ENCODE assay signal across 23 mouse cellular contexts in genomic region chr10:93810590-93811185, GRCm38 (mm10). TPM values are rescaled to one million over a fixed set of nuclear protein-coding genes. Genes with fewer than 3 reads are reported as not detected.
DNase-seq lines count a peak whose midpoint lies in the region; ATAC-seq and TF ChIP-seq lines count a peak whose summit lies in the region.
"Had no signal": no experiment of that assay in that cellular context is flagged by ENCODE, and none has a peak within 500 bp of the region (broad histone marks: within the 10 kb centered on the region; RNA-seq: fewer than 3 reads in every experiment).

No protein-coding gene starts in this region.

- TF ChIP-seq POLR2A in cerebellum, adult 2 months (IDR thresholded peaks at IDR 0.05; ENCODE audit: borderline replicate concordance, insufficient read depth, low read length), result no peak
- no peak for TF ChIP-seq POLR2A in myocyte (IDR thresholded peaks at IDR 0.05; ENCODE audit: insufficient read length, low read depth)

- H3K9me3 ChIP-seq in midbrain, embryonic 11.5 days (ENCODE audit: control insufficient read depth, low read length), result no peaks in the 10 kb centered on the region
- H3K9me3 ChIP-seq in midbrain, embryonic 13.5 days, result no peaks in the 10 kb centered on the region; the same call in 1 of the 2 replicates
- H3K9me3 ChIP-seq: embryonic facial prominence, embryonic 13.5 days; heart, embryonic 13.5 days; stomach, embryonic 15.5 days had no signal

- no peaks in the 10 kb centered on the region for H3K4me1 ChIP-seq in midbrain, embryonic 11.5 days (ENCODE audit: control insufficient read depth, insufficient read depth, low read length)
- 0 out of 2 replicates have a peak, but pooled peaks cover 3% of the 10 kb centered on the region for H3K4me1 ChIP-seq in midbrain, embryonic 13.5 days (replicated peaks)
- H3K4me1 ChIP-seq in cerebellum, adult 2 months (ENCODE audit: control insufficient read depth, insufficient read depth, low read length), result peaks cover 7% of the 10 kb centered on the region; the same call in 1 of the 2 replicates
- H3K4me1 ChIP-seq: heart, embryonic 13.5 days; stomach, embryonic 15.5 days had no signal

- H3K4me2 ChIP-seq in midbrain, embryonic 11.5 days, result no peak overlapping the region
- no peak overlapping the region for H3K4me2 ChIP-seq in midbrain, embryonic 13.5 days (replicated peaks)
- H3K4me2 ChIP-seq in myocyte (ENCODE audit: low read depth), result peak overlapping the region; percentile 38
- H3K4me2 ChIP-seq: embryonic facial prominence, embryonic 13.5 days; heart, embryonic 13.5 days; stomach, embryonic 15.5 days had no signal

- 63% methylated on average over 7 of the region's 7 CpGs for WGBS in midbrain, embryonic 11.5 days
- whole genome bisulfite sequencing in midbrain, embryonic 13.5 days, result 49% methylated on average over 7 of the region's 7 CpGs
- 6% methylated on average over 7 of the region's 7 CpGs for whole genome bisulfite sequencing in cerebellum, adult 2 months

- H3ac ChIP-seq in myocyte (ENCODE audit: control insufficient read depth, insufficient read length), result no peak overlapping the region

- H3K79me2 ChIP-seq in myocyte (ENCODE audit: control insufficient read depth, insufficient read depth), result no peaks in the 10 kb centered on the region

- H3K27ac ChIP-seq in midbrain, embryonic 11.5 days (ENCODE audit: low read depth, low read length), result no peak overlapping the region
- no peak overlapping the region for H3K27ac ChIP-seq in midbrain, embryonic 13.5 days
- H3K27ac ChIP-seq in cerebellum, adult 2 months (ENCODE audit: insufficient read depth, low read length), result peak overlapping the region; percentile 78
- H3K27ac ChIP-seq: embryonic facial prominence, embryonic 13.5 days; heart, embryonic 13.5 days; left cerebral cortex, adult 2 months; stomach, embryonic 15.5 days had no signal

- H3K27me3 ChIP-seq in midbrain, embryonic 11.5 days (ENCODE audit: control insufficient read depth, insufficient read depth, low read length), result no peaks in the 10 kb centered on the region
- H3K27me3 ChIP-seq in midbrain, embryonic 13.5 days, result no peaks in the 10 kb centered on the region
- no peaks in the 10 kb centered on the region for H3K27me3 ChIP-seq in cerebellum, adult 2 months (ENCODE audit: control insufficient read depth, insufficient read depth, low read length)
- H3K27me3 ChIP-seq in myocyte (ENCODE audit: control insufficient read depth, insufficient read depth, insufficient read length), result no peaks in the 10 kb centered on the region
- H3K27me3 ChIP-seq: heart, embryonic 13.5 days; stomach, embryonic 15.5 days had no signal

- no peak for TF ChIP-seq CTCF in cerebellum, adult 2 months (IDR thresholded peaks at IDR 0.05; ENCODE audit: borderline replicate concordance, insufficient read depth, low read depth, low read length)

- peak; percentile 73 for DNase-seq in midbrain, embryonic 11.5 days (ENCODE audit: low spot score, missing footprints)
- DNase-seq in brain, adult 2 months (ENCODE audit: low read depth, low spot score), result peak; percentile 96
- DNase-seq in cerebellum, adult 2 months, result peak; percentile 75 to 92
- no peak for DNase-seq in T-cell, adult 2 months (ENCODE audit: low spot score)
- DNase-seq in layer of hippocampus, postnatal 10 days (ENCODE audit: low spot score in 2 of 2), result no peak
- DNase-seq: adrenal gland, postnatal 14 days; forebrain, postnatal 0 days; heart, postnatal 4 days; kidney, adult 18-20 months; kidney, postnatal 36 days; left cerebral cortex, postnatal 4 days; liver; midbrain, embryonic 14.5 days; right cerebral cortex, postnatal 14 days had no signal

- H3K9ac ChIP-seq in midbrain, embryonic 11.5 days (ENCODE audit: low read length), result no peak overlapping the region
- H3K9ac ChIP-seq in midbrain, embryonic 13.5 days (replicated peaks), result no peak overlapping the region
- H3K9ac ChIP-seq: embryonic facial prominence, embryonic 13.5 days; forebrain, postnatal 0 days; heart, embryonic 13.5 days; stomach, embryonic 15.5 days had no signal

- no peak for ATAC-seq in midbrain, embryonic 11.5 days (ENCODE audit: low FRiP score)
- ATAC-seq in midbrain, embryonic 13.5 days, result no peak
- ATAC-seq: forebrain, postnatal 0 days; lung, postnatal 0 days had no signal

- no peaks in the 10 kb centered on the region for H3K36me3 ChIP-seq in midbrain, embryonic 11.5 days (ENCODE audit: control insufficient read depth, insufficient read depth, low read length)
- no peaks in the 10 kb centered on the region for H3K36me3 ChIP-seq in midbrain, embryonic 13.5 days
- H3K36me3 ChIP-seq in myocyte (ENCODE audit: control insufficient read depth, insufficient read depth), result no peaks in the 10 kb centered on the region
- H3K36me3 ChIP-seq: embryonic facial prominence, embryonic 13.5 days; heart, embryonic 13.5 days; stomach, embryonic 15.5 days had no signal

- no peak overlapping the region for H3K4me3 ChIP-seq in midbrain, embryonic 11.5 days (ENCODE audit: low read depth, low read length)
- H3K4me3 ChIP-seq in midbrain, embryonic 13.5 days (replicated peaks), result no peak overlapping the region
- no peak overlapping the region for H3K4me3 ChIP-seq in cerebellum, adult 2 months (replicated peaks; ENCODE audit: insufficient read depth, low read depth, low read length)
- no peak overlapping the region for H3K4me3 ChIP-seq in myocyte
- H3K4me3 ChIP-seq: embryonic facial prominence, embryonic 13.5 days; heart, embryonic 13.5 days; left cerebral cortex, adult 2 months; stomach, embryonic 15.5 days had no signal

TF ChIP-seq in myocyte, 11 proteins besides CTCF, POLR2A, EP300 and RAD21:
- TF ChIP-seq USF1 (IDR thresholded peaks at IDR 0.05; ENCODE audit: low read depth) (no peak), MYOG (IDR thresholded peaks at IDR 0.05; ENCODE audit: control insufficient read depth in 1 of 3, insufficient read depth in 1 of 3, insufficient read length in 2 of 3, low read depth in 2 of 3) (peak in 1 of 3 experiments; percentile 59), REST (IDR thresholded peaks at IDR 0.05; ENCODE audit: insufficient read depth, insufficient read length) (no peak), POLR2AphosphoS2 (IDR thresholded peaks at IDR 0.05; ENCODE audit: insufficient read length, low read depth) (no peak), SRF (IDR thresholded peaks at IDR 0.05; ENCODE audit: control insufficient read depth, insufficient read length, low read depth) (no peak), MYOD1 (IDR thresholded peaks at IDR 0.05; ENCODE audit: control insufficient read depth in 1 of 3, insufficient read length in 2 of 3, low read depth in 2 of 3) (peak in 1 of 3 experiments; percentile 7), TCF12 (IDR thresholded peaks at IDR 0.05; ENCODE audit: insufficient read depth, poor library complexity, severe bottlenecking) (no peak), E2F4 (IDR thresholded peaks at IDR 0.05; ENCODE audit: insufficient read depth) (no peak)

RNA-seq across cellular contexts. Expression of gene Usp44, which starts 20.7 kb away (rescaled TPM):
- polyA plus RNA-seq in midbrain, embryonic 11.5 days (2014; fragmentation: Nextera tagmentation; extraction: Ambion mirVana), result 19.6 and 19.9 TPM in 2 replicates
- polyA plus RNA-seq in midbrain, embryonic 13.5 days (2015; fragmentation: Nextera tagmentation; extraction: Ambion mirVana), result 1.9 and 2.1 TPM in 2 replicates
- 0.05 TPM in 2 replicates for polyA plus RNA-seq in cerebellum, adult 2 months (2012; rRNA removed)
- polyA plus RNA-seq in myocyte (2012; fragmentation: generic; extraction: Trizol), result 0.17 TPM
- not detected for total RNA-seq in layer of hippocampus, postnatal 10 days (2021)
- total RNA-seq: adrenal gland, postnatal 14 days; left cerebral cortex, adult 2 months had no signal
- polyA plus RNA-seq: cortical plate, adult 2 months; spleen, adult 2 months had no signal

Comparison
In these comparisons a context has a peak if more than half of its experiments do, and no peak if none do; other contexts are left out.
1. DNase-seq: peak in midbrain, embryonic 11.5 days (single experiment), brain, adult 2 months (single experiment) and cerebellum, adult 2 months (2 of 2); none in T-cell, adult 2 months (single experiment) and layer of hippocampus, postnatal 10 days (0 of 2).